Mouse (Mus musculus): Measurements from ENCODE around the gene Syndig1.

DNA sequence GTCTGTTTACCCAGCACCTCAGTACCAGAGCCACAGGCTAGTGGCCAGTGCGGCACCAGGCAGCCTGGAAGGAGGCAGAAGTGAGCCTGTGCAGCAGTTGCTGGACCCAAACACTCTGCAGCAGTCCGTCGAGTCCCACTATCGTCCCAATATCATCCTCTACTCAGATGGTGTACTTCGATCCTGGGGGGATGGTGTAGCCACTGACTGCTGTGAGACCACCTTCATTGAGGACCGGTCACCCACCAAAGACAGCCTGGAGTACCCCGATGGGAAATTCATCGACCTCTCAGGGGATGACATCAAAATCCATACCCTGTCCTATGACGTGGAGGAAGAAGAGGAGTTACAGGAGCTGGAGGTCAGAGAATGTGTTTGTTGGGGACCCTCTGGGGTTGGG is 70.6 kb downstream of the Syndig1 start:
- TF ChIP-seq CTCF (IDR thresholded peaks at IDR 0.05; ENCODE audit: insufficient read depth, low read depth, low read length) (no peak), POLR2A (IDR thresholded peaks at IDR 0.05; ENCODE audit: insufficient read depth, low read depth, low read length) (no peak)
